Mouse (Mus musculus) urinary bladder, postnatal 4 days (tissue): ENCODE data around the gene Hnrnpa2b1.
"Not testable (repeated sequence)": the region's sequence is repeated elsewhere in the genome, so short reads cannot be mapped to it uniquely, and the experiment has no call there.

ENCODE experiments used
- DNase-seq, 2 experiments: peaks; one replicate each; pipeline ENCODE4 v3.0.0; 2021 to 2022; ENCODE audit warnings: low spot score in 2 of 2

The Hnrnpa2b1 gene

DNA sequence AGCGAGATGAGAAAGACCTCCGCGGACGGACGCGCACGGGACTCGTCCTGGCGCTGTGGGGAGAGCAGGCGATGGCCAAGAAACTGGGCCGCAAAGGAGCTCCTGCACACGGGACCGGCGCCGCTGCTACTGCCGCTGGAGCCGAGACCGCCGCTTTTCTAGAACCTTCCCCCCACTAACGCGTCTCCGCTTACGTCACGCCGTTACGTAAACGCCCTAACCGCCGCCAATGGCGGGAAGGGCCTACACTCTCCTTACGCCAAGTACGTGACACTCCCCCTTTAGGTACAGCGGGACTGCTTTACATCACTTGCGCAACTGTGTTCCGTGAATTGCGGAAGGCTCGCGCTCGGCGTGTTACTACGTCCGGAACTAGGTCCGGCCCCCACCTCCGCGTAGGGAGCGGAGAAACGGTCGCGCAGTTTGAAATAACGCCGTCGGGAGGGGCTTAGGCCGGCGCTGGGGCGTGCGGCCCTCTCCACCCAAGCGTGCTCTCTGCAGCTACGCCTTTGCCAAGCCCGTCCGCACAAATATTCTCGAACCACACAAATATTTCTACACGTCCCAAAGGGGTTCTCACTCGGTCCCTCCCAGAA, at the start of gene Hnrnpa2b1:
Gene Hnrnpa2b1, minus strand, starts transcription at position 180 of the 596 bp plus-strand sequence.
- DNase-seq: peak; percentile 98

- DNase-seq: no peak
Measured at GRCm38 (mm10) chr6:51514860-51515259, 45.2 kb upstream of the Hnrnpa2b1 start.

GRCm38 (mm10) chr6:51513745-51514144, 44.1 kb upstream of the Hnrnpa2b1 start:
- no peak for DNase-seq

DNA sequence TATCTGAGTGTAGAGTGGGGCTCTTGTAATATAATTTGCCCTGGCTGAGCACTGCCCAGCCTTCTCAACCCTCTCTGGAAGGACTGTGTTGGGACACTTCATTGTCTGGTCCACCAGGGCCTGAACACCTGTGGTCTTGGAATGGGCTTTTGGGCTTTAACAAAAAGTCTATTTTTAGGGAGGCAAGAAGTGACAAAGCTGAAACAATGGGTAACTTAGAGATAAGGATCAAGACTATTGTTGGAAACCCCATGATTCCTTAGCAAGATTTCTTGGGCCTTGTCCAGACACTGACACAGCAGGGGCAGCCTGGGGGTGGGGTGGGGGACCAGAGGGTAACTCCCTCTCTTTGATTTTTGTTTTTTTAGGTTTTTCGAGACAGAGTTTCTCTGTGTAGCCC, 41.3 kb upstream of the Hnrnpa2b1 start:
- DNase-seq: no peak

- no peak for DNase-seq
Measured at GRCm38 (mm10) chr6:51510094-51510493, 40.4 kb upstream of the Hnrnpa2b1 start.

- DNase-seq: peak; percentile 44 to 70
Measured at GRCm38 (mm10) chr6:51508750-51509648, 39.3 kb upstream of the Hnrnpa2b1 start.

DNA sequence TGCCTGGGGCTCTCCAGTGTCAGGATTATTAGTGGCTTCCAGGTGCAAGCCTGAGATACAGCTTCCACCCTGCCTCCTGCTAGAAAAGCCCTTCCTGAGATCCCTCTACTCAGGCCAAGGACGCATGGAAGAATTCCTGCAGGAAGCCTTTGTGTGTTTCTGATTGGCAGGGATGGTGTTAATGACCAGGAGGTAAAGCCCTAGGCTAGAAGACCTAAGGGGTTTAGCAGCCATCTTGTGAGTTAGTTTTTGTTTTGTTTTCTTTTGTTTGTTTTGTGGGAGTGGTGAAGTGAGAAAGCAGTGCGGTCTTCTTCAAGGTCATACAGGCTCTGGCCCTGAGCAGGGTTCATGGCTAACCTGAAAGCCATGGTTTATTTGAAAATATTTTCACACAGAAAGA, 37.9 kb upstream of the Hnrnpa2b1 start:
- no peak for DNase-seq

DNA sequence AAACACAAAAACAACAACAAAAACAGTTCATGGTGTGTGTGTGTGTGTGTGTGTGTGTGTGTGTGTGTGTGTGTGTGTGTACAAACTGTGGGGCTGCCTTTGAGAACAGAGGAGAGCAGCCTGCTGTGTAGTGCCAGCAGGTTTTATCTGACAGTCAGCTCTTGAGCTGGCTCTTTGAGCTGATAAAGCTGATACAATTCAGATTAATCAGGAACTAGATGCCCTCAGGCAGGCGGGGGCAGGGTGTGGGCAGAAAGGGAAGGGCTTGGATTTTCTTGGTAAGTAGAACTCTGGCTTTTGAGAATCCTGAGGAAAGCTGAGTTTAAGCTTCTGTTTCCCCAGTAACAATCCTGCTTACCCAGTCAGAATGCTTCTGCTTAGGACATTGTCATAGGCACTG, 36.0 kb upstream of the Hnrnpa2b1 start:
- no peak for DNase-seq

DNA sequence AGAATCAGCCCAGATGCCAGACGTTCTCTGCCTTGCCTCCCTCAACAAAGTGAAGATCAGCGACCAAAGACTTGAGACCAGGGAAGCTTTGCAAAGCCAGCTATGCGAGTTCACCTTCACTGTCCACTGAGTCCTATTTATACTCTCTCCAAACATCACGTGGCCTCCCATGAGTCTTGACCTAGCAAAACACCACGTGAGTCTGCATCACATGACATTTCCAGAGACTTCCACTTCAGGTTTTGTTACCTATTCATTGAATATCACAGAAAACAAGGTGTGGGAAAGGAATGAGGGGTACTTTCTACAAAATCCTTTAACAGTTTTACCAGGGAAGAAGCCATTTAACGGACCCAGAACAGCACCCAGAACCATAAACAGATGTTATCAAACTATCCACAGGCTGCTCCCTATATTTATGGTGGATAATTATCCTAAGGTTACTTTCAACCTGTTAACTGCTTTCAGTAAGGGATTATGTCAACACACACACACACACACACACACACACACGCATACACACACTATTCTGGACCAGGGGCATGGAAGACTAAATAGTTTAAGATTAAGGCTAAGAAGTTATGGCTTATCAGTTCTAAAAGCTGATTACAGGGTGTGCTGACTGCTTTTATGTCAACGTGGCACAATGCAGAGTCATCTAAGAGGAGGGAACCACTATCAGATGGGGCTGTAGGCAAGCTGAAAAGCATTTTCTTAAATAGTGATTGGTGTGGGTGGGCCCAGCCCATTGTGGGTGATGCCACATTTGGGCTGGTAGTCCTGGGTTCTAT, 27.8 kb upstream of the Hnrnpa2b1 start:
- DNase-seq: no peak

GRCm38 (mm10) chr6:51489787-51490186, 20.1 kb upstream of the Hnrnpa2b1 start:
- peak in 1 of 2 experiments; percentile 32 for DNase-seq

DNA sequence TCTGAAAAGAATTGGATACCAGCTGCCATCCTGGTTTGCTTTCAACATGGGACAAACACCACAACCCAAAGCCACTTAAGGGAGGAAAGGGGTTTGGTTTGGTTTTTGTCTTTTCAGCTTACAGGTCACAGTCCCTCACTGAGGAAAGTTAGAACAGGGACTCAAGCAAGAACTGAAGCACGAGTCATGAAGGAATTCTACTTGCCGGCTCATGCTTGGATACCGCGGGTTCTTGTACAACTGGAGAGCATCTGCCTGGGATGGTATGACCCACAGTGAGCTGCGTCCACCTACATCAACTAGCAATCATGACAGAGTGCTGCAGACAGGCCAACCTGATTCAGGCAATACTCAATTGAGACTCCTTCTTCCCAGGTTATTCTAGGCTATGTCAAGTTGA, 17.0 kb upstream of the Hnrnpa2b1 start:
- no peak for DNase-seq

DNA sequence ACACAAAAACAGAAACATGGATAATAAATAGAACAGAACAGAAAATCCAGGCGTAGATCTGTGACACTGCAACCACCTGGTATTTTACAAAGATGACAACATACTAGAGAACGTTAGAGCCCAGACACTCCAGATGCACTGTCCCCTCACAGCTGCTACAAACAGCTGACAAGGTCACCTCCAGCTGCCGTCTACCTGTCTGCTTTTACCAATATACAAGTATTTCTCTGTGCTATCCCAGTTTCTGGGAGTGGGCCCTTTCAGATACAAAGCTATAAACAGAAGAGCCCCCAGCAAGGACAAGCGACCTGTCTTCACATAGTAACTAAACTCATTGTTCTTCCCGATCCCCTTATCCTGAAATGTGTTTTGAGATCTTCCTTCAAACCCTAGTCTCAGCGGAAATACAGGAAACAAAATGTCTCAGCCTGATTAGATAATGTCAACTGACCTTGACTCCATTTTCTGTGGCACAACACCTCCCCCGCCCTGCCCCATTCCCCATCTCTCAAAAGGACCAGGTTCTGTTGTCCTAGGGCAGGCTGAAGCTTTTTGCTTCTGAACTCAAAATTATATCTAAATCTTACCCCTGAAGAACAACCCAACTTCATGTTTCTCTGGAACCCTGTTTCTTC, 16.5 kb upstream of the Hnrnpa2b1 start:
- no peak for DNase-seq

GRCm38 (mm10) chr6:51485646-51486045, 16.0 kb upstream of the Hnrnpa2b1 start:
- DNase-seq: no peak

DNA sequence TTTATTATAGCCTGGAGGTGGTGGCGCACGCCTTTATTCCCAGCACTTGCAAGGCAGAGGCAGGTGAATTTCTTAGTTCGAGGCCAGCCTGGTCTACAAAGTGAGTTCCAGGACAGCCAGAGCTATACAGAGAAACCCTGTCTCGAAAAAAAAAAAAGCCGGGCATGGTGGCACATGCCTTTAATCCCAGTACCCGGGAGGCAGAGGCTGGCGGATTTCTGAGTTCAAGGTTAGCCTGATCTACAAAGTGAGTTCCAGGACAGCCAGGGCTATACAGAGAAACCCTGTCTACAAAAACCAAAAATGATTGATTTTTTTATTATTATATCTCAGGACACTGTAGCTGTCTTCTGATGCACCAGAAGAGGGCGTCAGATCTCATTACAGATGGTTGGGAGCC, 14.9 kb upstream of the Hnrnpa2b1 start:
- not testable (repeated sequence) for DNase-seq

DNA sequence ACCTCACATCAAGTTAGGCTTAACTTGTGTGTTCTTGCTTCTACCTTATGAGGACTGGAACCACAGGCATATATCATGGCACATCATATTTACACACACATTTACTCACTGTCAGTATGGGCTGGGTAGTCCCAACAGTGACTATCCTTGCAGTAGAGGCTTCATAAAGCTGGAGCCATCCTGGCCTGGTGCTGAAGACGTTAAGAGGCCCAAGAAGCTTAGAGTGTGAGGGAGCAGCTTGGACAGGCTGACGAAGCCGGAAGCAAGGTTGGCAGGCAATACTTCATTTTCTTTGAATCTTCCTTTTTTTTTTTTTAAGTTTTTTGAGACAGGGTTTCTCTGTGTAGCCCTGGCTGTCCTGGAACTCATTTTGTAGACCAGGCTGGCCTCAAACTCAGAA, 14.2 kb upstream of the Hnrnpa2b1 start:
- DNase-seq: no peak

- DNase-seq: no peak
Measured at GRCm38 (mm10) chr6:51481548-51481947, 11.9 kb upstream of the Hnrnpa2b1 start.

DNA sequence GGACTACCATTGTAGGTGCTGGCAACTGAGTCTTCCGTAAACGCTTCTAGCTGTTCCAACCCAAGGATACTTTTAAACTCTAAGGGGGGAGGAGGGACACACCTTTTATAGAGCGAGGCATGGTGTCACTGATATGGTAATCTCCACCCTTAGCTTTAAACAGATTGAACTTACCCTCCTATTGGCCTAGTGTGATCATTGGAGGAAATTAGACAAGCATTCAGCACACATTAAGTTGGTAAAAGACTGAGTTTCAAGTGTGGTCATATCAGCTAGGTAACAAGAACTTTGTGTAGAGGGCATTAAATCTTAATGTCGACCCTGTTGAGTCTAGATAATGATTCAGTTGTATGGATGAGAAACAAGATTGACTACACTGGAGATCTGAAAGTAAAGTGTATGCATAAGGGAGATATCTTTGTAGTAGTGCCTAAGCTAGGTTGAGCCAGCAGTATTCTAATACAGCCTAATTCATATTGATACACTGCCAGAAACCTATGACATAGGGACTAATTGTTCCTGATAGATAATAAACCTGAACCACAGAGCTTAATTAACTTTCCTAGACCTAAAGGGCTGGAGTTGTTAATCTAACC, 9.5 kb upstream of the Hnrnpa2b1 start:
- no peak for DNase-seq

DNA sequence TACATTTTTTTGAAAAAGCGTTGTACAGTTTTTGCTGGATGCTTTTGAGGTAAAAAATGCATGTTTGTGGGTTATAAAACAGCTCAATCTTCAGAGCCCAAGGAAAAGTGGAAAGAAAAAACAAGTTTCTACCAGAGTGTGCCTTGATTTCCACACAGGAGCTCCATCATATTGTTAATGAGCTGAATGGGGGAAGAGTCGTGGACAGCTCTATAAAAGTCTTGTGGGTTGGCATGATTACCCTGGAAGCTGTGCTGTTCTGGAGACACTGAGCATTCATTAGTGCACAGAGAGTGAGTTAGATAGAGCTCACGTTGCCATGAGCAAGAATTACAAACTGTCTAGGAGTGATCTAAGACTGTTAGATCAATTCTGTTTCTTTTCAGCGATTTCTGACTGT, 2.5 kb upstream of the Hnrnpa2b1 start:
- DNase-seq: no peak

GRCm38 (mm10) chr6:51471782-51472181, 2.1 kb upstream of the Hnrnpa2b1 start:
- no peak for DNase-seq

- DNase-seq: no peak
Measured at GRCm38 (mm10) chr6:51471179-51471505, 1.4 kb upstream of the Hnrnpa2b1 start.

DNA sequence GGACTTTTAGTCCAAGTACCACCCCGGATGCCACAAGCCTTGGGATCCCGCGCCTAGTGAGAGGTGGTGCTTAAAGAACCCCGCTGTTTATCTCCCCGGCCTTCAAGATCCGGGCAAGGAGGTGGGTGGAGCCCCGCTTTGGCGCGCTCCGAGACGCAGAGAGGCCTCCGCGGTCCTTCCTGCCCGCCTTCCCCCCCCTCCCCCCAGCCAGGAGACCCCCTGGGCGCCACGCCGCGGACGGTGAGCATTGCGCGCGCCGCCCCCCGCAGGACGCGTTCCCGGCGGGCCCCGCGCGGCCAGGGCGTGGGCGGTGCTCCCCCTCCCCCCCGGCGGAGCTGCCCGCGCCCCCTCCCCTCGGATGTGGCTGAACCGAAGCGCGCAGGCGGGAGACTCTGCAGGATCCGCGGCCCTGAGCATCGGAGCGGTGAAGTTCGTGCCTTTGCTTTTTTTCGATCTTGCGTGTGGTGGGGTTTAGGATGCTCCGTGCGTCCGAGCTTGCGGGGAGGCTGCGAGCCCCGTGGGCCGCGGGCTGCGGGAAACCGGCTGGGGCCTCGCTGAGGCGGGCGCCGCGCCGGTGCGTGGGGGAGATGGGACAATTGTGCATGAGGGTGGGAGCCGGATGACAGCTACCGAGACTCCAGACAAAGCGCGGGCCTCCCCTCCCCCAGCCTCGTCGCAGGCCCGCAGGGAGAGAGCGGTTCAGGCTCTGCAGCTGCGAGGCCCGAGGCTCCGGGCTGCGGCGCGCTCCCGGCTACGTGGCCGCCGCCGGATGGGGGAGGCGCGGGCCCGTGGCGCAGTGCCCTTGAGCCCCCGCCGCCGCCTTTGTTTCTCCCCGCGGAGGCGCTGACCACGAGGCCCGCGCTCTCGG, 851 bp upstream of the Hnrnpa2b1 start, which contains the start of gene Cbx3:
Gene Cbx3, plus strand, starts transcription at position 50 of the 868 bp plus-strand sequence.
- DNase-seq: peak; percentile 73 to 83
